Mouse (Mus musculus) lung, postnatal 0 days (tissue): Measurements from ENCODE around the gene Gm5244. TPM values are rescaled to one million over a fixed set of nuclear protein-coding genes. Genes with fewer than 3 reads are reported as not detected.

Experiments
- ATAC-seq: fragments of 200-750 bp; cut with Nextera tagmentation; 2 replicates; pipeline ENCODE4 v1.8.0; 2017; ENCODE audit warnings: moderate library complexity
- DNase-seq: peaks from one replicate; pipeline ENCODE4 v3.0.0-alpha.2; 2016; ENCODE audit warnings: low spot score
- H3K27ac ChIP-seq: fragments of 300-500 bp; sonication (generic); 2 replicates; pipeline ENCODE4 v1.5.1; 2014; ENCODE audit warnings: antibody characterized with exemption, mild to moderate bottlenecking, low read length, mixed read lengths
- H3K27me3 ChIP-seq: fragments of 300-500 bp; sonication (generic); replicated peaks from 2 replicates; pipeline ENCODE4 v1.6.1; 2014; ENCODE audit warnings: low read length, mixed read lengths; ENCODE audit not compliant: insufficient read depth
- H3K36me3 ChIP-seq: fragments of 300-500 bp; sonication (generic); 2 replicates; pipeline ENCODE4 v1.6.1; 2014; ENCODE audit warnings: low read length, mixed read lengths; ENCODE audit not compliant: insufficient read depth
- H3K4me1 ChIP-seq: fragments of 300-500 bp; sonication (generic); 2 replicates; pipeline ENCODE4 v1.6.1; 2014; ENCODE audit warnings: antibody characterized with exemption, low read depth, low read length, mixed read lengths; ENCODE audit not compliant: insufficient read depth
- H3K4me2 ChIP-seq: fragments of 300-500 bp; sonication (generic); replicated peaks from 2 replicates; pipeline ENCODE4 v1.6.1; 2014; ENCODE audit warnings: low read depth, mild to moderate bottlenecking, low read length, moderate library complexity, mixed read lengths
- H3K4me3 ChIP-seq: fragments of 300-500 bp; sonication (generic); 2 replicates; pipeline ENCODE4 v1.5.1; 2014; ENCODE audit warnings: low read depth, low read length
- H3K9ac ChIP-seq: fragments of 300-500 bp; sonication (generic); replicated peaks from 2 replicates; pipeline ENCODE4 v1.6.1; 2014; ENCODE audit warnings: low read depth, mild to moderate bottlenecking
- H3K9me3 ChIP-seq: fragments of 300-500 bp; sonication (generic); 2 replicates; pipeline ENCODE4 v1.6.1; 2016; ENCODE audit warnings: low read length, mixed read lengths
- CTCF ChIP-seq: IDR thresholded peaks from 2 replicates; pipeline ENCODE4 v1.5.1; 2016; ENCODE audit warnings: antibody characterized with exemption, mild to moderate bottlenecking
- EP300 ChIP-seq: IDR thresholded peaks from 2 replicates; pipeline ENCODE4 v1.6.1; 2016; ENCODE audit warnings: antibody characterized with exemption, mild to moderate bottlenecking, control low read depth
- WGBS: fragments of 180-500 bp; shearing (Covaris S2); extraction: QIAGEN DNeasy Blood & Tissue Kit; methylation state at CpG from one replicate; pipeline ENCODE4 v1.1.7; 2014; 5-methylcytosine and 5-hydroxymethylcytosine counted together
- polyA plus RNA-seq: library from polyadenylated mRNA; unstranded; fragments of >200 nt; fragmentation: Nextera tagmentation; extraction: Ambion mirVana; gene quantifications from 2 replicates; pipeline ENCODE4 v1.2.1, GENCODE M21; 2015

Gm5244 gene
- not detected in 2 replicates for polyA plus RNA-seq

- no peaks in the 10 kb centered on the region for H3K4me1 ChIP-seq
- H3K27me3 ChIP-seq, result no peaks in the 10 kb centered on the region
- H3K9me3 ChIP-seq, result no peaks in the 10 kb centered on the region
- H3K36me3 ChIP-seq, result no peaks in the 10 kb centered on the region
- H3K27ac ChIP-seq, result no peak within 1 kb of the TSS
- no peak for DNase-seq
- no peak within 1 kb of the TSS for H3K9ac ChIP-seq
- TF ChIP-seq EP300 (no peak), CTCF (no peak)
- no peak within 1 kb of the TSS for H3K4me2 ChIP-seq
- ATAC-seq, result no peak
- no peak within 1 kb of the TSS for H3K4me3 ChIP-seq
Measured at GRCm38 (mm10) chr19:12846382-12846781, at the start of gene Gm5244. TSS of gene Gm5244 (plus strand) at chr19:12846682.

- WGBS, result under 1% methylated on average over 7 of the region's 7 CpGs
- Histone ChIP-seq H3K27me3 (no peaks in the 10 kb centered on the region), H3K4me2 (peak overlapping the region; percentile 71), H3K4me1 (peaks cover 3% of the 10 kb centered on the region; the same call in 1 of the 2 replicates), H3K36me3 (no peaks in the 10 kb centered on the region), H3K9ac (peak overlapping the region; percentile 66; the same call in 1 of the 2 replicates), H3K9me3 (no peaks in the 10 kb centered on the region), H3K27ac (peak overlapping the region; percentile 100), H3K4me3 (peak overlapping the region; percentile 99)
- TF ChIP-seq EP300 (no peak), CTCF (peak; percentile 66)
- DNase-seq, result peak; percentile 76
- no peak for ATAC-seq
Measured at GRCm38 (mm10) chr19:12797071-12797470, 49.4 kb upstream of the Gm5244 start.

DNA sequence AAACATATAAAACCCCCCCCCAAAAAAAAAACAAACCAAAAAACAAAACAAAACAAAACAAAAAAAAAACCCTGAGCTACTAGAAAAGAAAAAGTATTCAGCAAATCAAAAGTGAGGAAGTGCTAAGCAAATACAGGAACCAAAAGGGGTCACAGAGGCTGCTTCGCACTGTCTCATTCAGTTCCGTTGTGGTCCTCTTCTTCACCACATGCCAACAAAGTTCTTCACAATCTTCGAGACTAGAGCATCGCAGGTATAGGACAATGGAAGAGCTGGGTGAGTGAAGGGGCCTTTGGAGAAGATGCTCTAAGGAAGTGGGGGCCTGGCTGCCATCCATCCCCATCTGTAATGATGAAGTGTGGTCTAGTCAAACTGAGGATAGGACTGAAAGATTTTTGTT lies 48.1 kb upstream of the Gm5244 start:
- Histone ChIP-seq H3K4me2 (no peak overlapping the region), H3K4me3 (no peak overlapping the region)
- 60% methylated on average over 4 of the region's 4 CpGs for WGBS

GRCm38 (mm10) chr19:12799081-12799480 lies 47.4 kb upstream of the Gm5244 start:
- no peak for ATAC-seq
- no peaks in the 10 kb centered on the region for H3K4me1 ChIP-seq
- no peaks in the 10 kb centered on the region for H3K27me3 ChIP-seq
- H3K4me2 ChIP-seq, result no peak overlapping the region
- no peaks in the 10 kb centered on the region for H3K36me3 ChIP-seq
- H3K9me3 ChIP-seq, result no peaks in the 10 kb centered on the region
- H3K4me3 ChIP-seq, result no peak overlapping the region
- 85% methylated on average over 3 of the region's 3 CpGs for WGBS
- TF ChIP-seq CTCF (no peak), EP300 (no peak)
- no peak for DNase-seq
- no peak overlapping the region for H3K9ac ChIP-seq
- H3K27ac ChIP-seq, result no peak overlapping the region

More for the DNA sequence above, 48.1 kb upstream of the Gm5244 start:
- TF ChIP-seq CTCF (no peak), EP300 (no peak)
- Histone ChIP-seq H3K36me3 (no peaks in the 10 kb centered on the region), H3K9ac (no peak overlapping the region), H3K4me1 (no peaks in the 10 kb centered on the region), H3K27ac (no peak overlapping the region), H3K27me3 (no peaks in the 10 kb centered on the region), H3K9me3 (no peaks in the 10 kb centered on the region)
- DNase-seq (no peak), ATAC-seq (no peak)

DNA sequence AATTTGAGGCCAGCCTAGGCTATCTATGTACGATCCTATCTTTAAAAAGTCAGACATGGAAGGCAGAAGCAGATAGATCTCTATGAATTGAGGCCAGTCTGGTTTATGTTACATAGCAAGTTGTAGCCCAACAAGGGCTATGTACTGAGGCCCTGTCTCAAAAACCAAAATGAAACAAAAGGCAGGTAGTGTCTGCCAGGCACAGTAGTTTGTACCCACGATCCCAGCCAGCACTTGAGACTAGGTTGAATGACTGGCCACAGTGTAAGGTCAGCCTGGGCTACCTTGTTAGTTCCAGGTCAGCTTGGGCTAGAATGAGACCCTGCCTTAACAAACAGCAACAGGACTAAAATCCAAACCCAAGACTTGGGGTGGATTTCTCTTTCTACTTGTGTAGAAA lies 45.9 kb upstream of the Gm5244 start:
- no peak for DNase-seq

GRCm38 (mm10) chr19:12801046-12801445 lies 45.4 kb upstream of the Gm5244 start:
- no peak overlapping the region for H3K27ac ChIP-seq
- TF ChIP-seq EP300 (no peak), CTCF (no peak)
- DNase-seq, result no peak

More for the DNA sequence above, 45.9 kb upstream of the Gm5244 start:
- Histone ChIP-seq H3K4me3 (no peak overlapping the region), H3K9ac (no peak overlapping the region), H3K27me3 (no peaks in the 10 kb centered on the region), H3K36me3 (no peaks in the 10 kb centered on the region), H3K9me3 (no peaks in the 10 kb centered on the region), H3K27ac (no peak overlapping the region), H3K4me2 (no peak overlapping the region), H3K4me1 (no peaks in the 10 kb centered on the region)
- no peak for ATAC-seq
- WGBS, result 70% methylated on average over 2 of the region's 2 CpGs
- no peak for TF ChIP-seq EP300
- TF ChIP-seq CTCF, result no peak

DNA sequence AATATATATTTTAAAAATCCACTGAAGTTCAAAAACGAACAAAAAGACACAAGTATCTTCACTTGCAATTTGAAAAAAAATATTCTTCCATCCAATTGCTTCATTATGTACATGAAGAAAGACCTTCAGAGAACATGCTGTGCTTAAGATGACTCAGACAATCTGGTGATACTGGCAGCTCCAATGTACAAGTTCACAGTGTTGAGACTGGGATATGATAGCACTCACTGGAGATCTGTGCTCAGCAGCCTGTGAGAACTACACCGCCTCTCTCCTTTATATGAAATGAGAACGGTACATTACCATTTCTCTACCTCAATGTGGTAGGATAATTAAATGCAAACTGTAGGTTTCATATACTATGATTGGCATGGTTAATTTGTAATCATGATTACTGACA lies 43.7 kb upstream of the Gm5244 start:
- no peak for DNase-seq
- 78% methylated on average over 3 of the region's 3 CpGs for WGBS
- TF ChIP-seq CTCF, result no peak
- 0 out of 2 replicates have a peak, but pooled peaks have one; percentile 29 for TF ChIP-seq EP300
- Histone ChIP-seq H3K4me3 (no peak overlapping the region), H3K36me3 (no peaks in the 10 kb centered on the region), H3K9ac (no peak overlapping the region), H3K4me2 (no peak overlapping the region), H3K4me1 (no peaks in the 10 kb centered on the region), H3K9me3 (no peaks in the 10 kb centered on the region), H3K27me3 (no peaks in the 10 kb centered on the region), H3K27ac (no peak overlapping the region)
- no peak for ATAC-seq

More at GRCm38 (mm10) chr19:12801046-12801445, 45.4 kb upstream of the Gm5244 start:
- Histone ChIP-seq H3K36me3 (no peaks in the 10 kb centered on the region), H3K9ac (no peak overlapping the region), H3K4me1 (no peaks in the 10 kb centered on the region), H3K9me3 (no peaks in the 10 kb centered on the region), H3K27me3 (no peaks in the 10 kb centered on the region), H3K4me3 (no peak overlapping the region), H3K4me2 (no peak overlapping the region)
- ATAC-seq, result no peak
- 61% methylated on average over 3 of the region's 3 CpGs for WGBS
